Mouse (Mus musculus) heart, embryonic 10.5 days (tissue): Measurements from ENCODE around the gene Spata45. TPM values are rescaled to one million over a fixed set of nuclear protein-coding genes. Genes with fewer than 3 reads are reported as not detected.

Experiments
- DNase-seq: peaks from one replicate; pipeline ENCODE4 v3.0.0-alpha.2; 2017; ENCODE audit warnings: low spot score
- H3K27ac ChIP-seq: fragments of 300-500 bp; sonication (generic); 2 replicates; pipeline ENCODE4 v1.5.1; 2016; ENCODE audit warnings: mild to moderate bottlenecking
- H3K27me3 ChIP-seq: fragments of 300-500 bp; sonication (generic); 2 replicates; pipeline ENCODE4 v1.6.1; 2016; ENCODE audit warnings: mild to moderate bottlenecking; ENCODE audit not compliant: poor library complexity, insufficient read depth, severe bottlenecking
- H3K36me3 ChIP-seq: fragments of 300-500 bp; sonication (generic); 2 replicates; pipeline ENCODE4 v1.6.1; 2016; ENCODE audit warnings: mild to moderate bottlenecking, moderate library complexity
- H3K4me1 ChIP-seq: fragments of 300-500 bp; sonication (generic); 2 replicates; pipeline ENCODE4 v1.6.1; 2016; ENCODE audit warnings: mild to moderate bottlenecking
- H3K4me3 ChIP-seq: fragments of 300-500 bp; sonication (generic); 2 replicates; pipeline ENCODE4 v1.5.1; 2016; ENCODE audit warnings: mild to moderate bottlenecking, moderate library complexity
- H3K9me3 ChIP-seq: fragments of 300-500 bp; sonication (generic); 2 replicates; pipeline ENCODE4 v1.6.1; 2016; ENCODE audit warnings: mild to moderate bottlenecking, moderate library complexity
- WGBS: fragments of 180-500 bp; shearing (Covaris S2); methylation state at CpG from one replicate; pipeline ENCODE4 v1.1.7; 2016; 5-methylcytosine and 5-hydroxymethylcytosine counted together
- polyA plus RNA-seq: library from polyadenylated mRNA; unstranded; fragments of >200 nt; fragmentation: Nextera tagmentation; extraction: Ambion mirVana; gene quantifications from 2 replicates; pipeline ENCODE4 v1.2.1, GENCODE M21; 2016

Spata45 gene
- not detected in 2 replicates for polyA plus RNA-seq

- WGBS = 72% methylated on average over 6 of the region's 6 CpGs
- Histone ChIP-seq H3K4me1 (peaks cover 3% of the 10 kb centered on the region; the same call in 1 of the 2 replicates), H3K36me3 (no peaks in the 10 kb centered on the region), H3K4me3 (no peak within 1 kb of the TSS), H3K27ac (no peak within 1 kb of the TSS), H3K9me3 (no peaks in the 10 kb centered on the region), H3K27me3 (no peaks in the 10 kb centered on the region)
- DNase-seq = no peak
Measured at GRCm38 (mm10) chr1:191036554-191037334, at the start of gene Spata45. Gene Spata45 (plus strand): TSS chr1:191036639.

- DNase-seq = no peak
- no peaks in the 10 kb centered on the region for H3K36me3 ChIP-seq
- no peak overlapping the region for H3K4me3 ChIP-seq
- no peak overlapping the region for H3K27ac ChIP-seq
- H3K9me3 ChIP-seq = no peaks in the 10 kb centered on the region
- no peaks in the 10 kb centered on the region for H3K27me3 ChIP-seq
- 0 out of 2 replicates have a peak, but pooled peaks cover 10% of the 10 kb centered on the region for H3K4me1 ChIP-seq
- 79% methylated on average over 9 of the region's 9 CpGs for WGBS
Measured at GRCm38 (mm10) chr1:190989437-190990082, 46.9 kb upstream of the Spata45 start.

- H3K27ac ChIP-seq = no peak overlapping the region
- 0 out of 2 replicates have a peak, but pooled peaks cover 10% of the 10 kb centered on the region for H3K4me1 ChIP-seq
- no peak overlapping the region for H3K4me3 ChIP-seq
- H3K9me3 ChIP-seq = no peaks in the 10 kb centered on the region
- H3K27me3 ChIP-seq = no peaks in the 10 kb centered on the region
- 0 out of 2 replicates have a peak, but pooled peaks cover 4% of the 10 kb centered on the region for H3K36me3 ChIP-seq
- WGBS = 62% methylated on average over 7 of the region's 7 CpGs
- DNase-seq = peak; percentile 73
Measured at GRCm38 (mm10) chr1:190995548-190995947, 40.9 kb upstream of the Spata45 start.

GRCm38 (mm10) chr1:190996346-190996877 is 40.0 kb upstream of the Spata45 start:
- H3K36me3 ChIP-seq = 0 out of 2 replicates have a peak, but pooled peaks cover 4% of the 10 kb centered on the region
- H3K9me3 ChIP-seq = no peaks in the 10 kb centered on the region
- WGBS = 70% methylated on average over 6 of the region's 6 CpGs
- H3K4me1 ChIP-seq = 0 out of 2 replicates have a peak, but pooled peaks cover 10% of the 10 kb centered on the region
- no peak for DNase-seq
- H3K4me3 ChIP-seq = no peak overlapping the region
- no peaks in the 10 kb centered on the region for H3K27me3 ChIP-seq
- no peak overlapping the region for H3K27ac ChIP-seq

- Histone ChIP-seq H3K36me3 (0 out of 2 replicates have a peak, but pooled peaks cover 4% of the 10 kb centered on the region), H3K4me3 (no peak overlapping the region), H3K4me1 (0 out of 2 replicates have a peak, but pooled peaks cover 3% of the 10 kb centered on the region), H3K9me3 (no peaks in the 10 kb centered on the region), H3K27me3 (no peaks in the 10 kb centered on the region), H3K27ac (no peak overlapping the region)
- no peak for DNase-seq
- WGBS = 80% methylated on average over 1 of the region's 1 CpGs
Measured at GRCm38 (mm10) chr1:190998027-190998426, 38.4 kb upstream of the Spata45 start.

- no peak overlapping the region for H3K4me3 ChIP-seq
Measured at GRCm38 (mm10) chr1:191000686-191001085, 35.8 kb upstream of the Spata45 start.

GRCm38 (mm10) chr1:191002201-191002600 is 34.2 kb upstream of the Spata45 start:
- H3K4me1 ChIP-seq = no peaks in the 10 kb centered on the region
- WGBS = 60% methylated on average over 6 of the region's 6 CpGs
- no peak for DNase-seq
- no peak overlapping the region for H3K27ac ChIP-seq
- H3K36me3 ChIP-seq = peaks cover 23% of the 10 kb centered on the region
- H3K4me3 ChIP-seq = no peak overlapping the region
- H3K27me3 ChIP-seq = no peaks in the 10 kb centered on the region
- no peaks in the 10 kb centered on the region for H3K9me3 ChIP-seq

More at GRCm38 (mm10) chr1:191000686-191001085, 35.8 kb upstream of the Spata45 start:
- no peak for DNase-seq
- H3K27me3 ChIP-seq = no peaks in the 10 kb centered on the region
- H3K9me3 ChIP-seq = no peaks in the 10 kb centered on the region
- no peaks in the 10 kb centered on the region for H3K4me1 ChIP-seq
- peaks cover 17% of the 10 kb centered on the region; the same call in 1 of the 2 replicates for H3K36me3 ChIP-seq
- WGBS = 90% methylated on average over 3 of the region's 3 CpGs
- no peak overlapping the region for H3K27ac ChIP-seq

- 96% methylated on average over 5 of the region's 5 CpGs for WGBS
- no peak for DNase-seq
- no peaks in the 10 kb centered on the region for H3K27me3 ChIP-seq
- H3K36me3 ChIP-seq = peaks cover 77% of the 10 kb centered on the region
- no peak overlapping the region for H3K27ac ChIP-seq
- H3K4me3 ChIP-seq = no peak overlapping the region
- no peaks in the 10 kb centered on the region for H3K9me3 ChIP-seq
- no peaks in the 10 kb centered on the region for H3K4me1 ChIP-seq
Measured at GRCm38 (mm10) chr1:191008707-191009106, 27.7 kb upstream of the Spata45 start.

- H3K27me3 ChIP-seq = no peaks in the 10 kb centered on the region
- H3K9me3 ChIP-seq = no peaks in the 10 kb centered on the region
- H3K4me3 ChIP-seq = no peak overlapping the region
- no peaks in the 10 kb centered on the region for H3K4me1 ChIP-seq
- no peak for DNase-seq
- peaks cover 64% of the 10 kb centered on the region for H3K36me3 ChIP-seq
- H3K27ac ChIP-seq = no peak overlapping the region
- WGBS = 94% methylated on average over 3 of the region's 3 CpGs
Measured at GRCm38 (mm10) chr1:191014271-191014670, 22.2 kb upstream of the Spata45 start.

GRCm38 (mm10) chr1:191019803-191020202 is 16.6 kb upstream of the Spata45 start:
- DNase-seq = no peak
- 92% methylated on average over 5 of the region's 5 CpGs for WGBS
- H3K27me3 ChIP-seq = no peaks in the 10 kb centered on the region
- H3K4me1 ChIP-seq = peaks cover 7% of the 10 kb centered on the region; the same call in 1 of the 2 replicates
- no peak overlapping the region for H3K4me3 ChIP-seq
- peaks cover 31% of the 10 kb centered on the region for H3K36me3 ChIP-seq
- H3K9me3 ChIP-seq = no peaks in the 10 kb centered on the region
- no peak overlapping the region for H3K27ac ChIP-seq

GRCm38 (mm10) chr1:191020217-191020924 is 16.1 kb upstream of the Spata45 start:
- peak; percentile 39 for DNase-seq
- Histone ChIP-seq H3K4me3 (no peak overlapping the region), H3K9me3 (no peaks in the 10 kb centered on the region), H3K4me1 (peaks cover 13% of the 10 kb centered on the region), H3K27me3 (no peaks in the 10 kb centered on the region), H3K36me3 (peaks cover 27% of the 10 kb centered on the region), H3K27ac (no peak overlapping the region)
- 76% methylated on average over 3 of the region's 3 CpGs for WGBS

- no peaks in the 10 kb centered on the region for H3K9me3 ChIP-seq
- H3K4me1 ChIP-seq = peaks cover 19% of the 10 kb centered on the region
- WGBS = 95% methylated on average over 7 of the region's 7 CpGs
- no peak overlapping the region for H3K27ac ChIP-seq
- H3K4me3 ChIP-seq = no peak overlapping the region
- H3K27me3 ChIP-seq = no peaks in the 10 kb centered on the region
- H3K36me3 ChIP-seq = peaks cover 27% of the 10 kb centered on the region
- DNase-seq = no peak
Measured at GRCm38 (mm10) chr1:191021016-191021415, 15.4 kb upstream of the Spata45 start.
